Comparison of ENCODE assay signal across 14 mouse cellular contexts in the genomic region with DNA sequence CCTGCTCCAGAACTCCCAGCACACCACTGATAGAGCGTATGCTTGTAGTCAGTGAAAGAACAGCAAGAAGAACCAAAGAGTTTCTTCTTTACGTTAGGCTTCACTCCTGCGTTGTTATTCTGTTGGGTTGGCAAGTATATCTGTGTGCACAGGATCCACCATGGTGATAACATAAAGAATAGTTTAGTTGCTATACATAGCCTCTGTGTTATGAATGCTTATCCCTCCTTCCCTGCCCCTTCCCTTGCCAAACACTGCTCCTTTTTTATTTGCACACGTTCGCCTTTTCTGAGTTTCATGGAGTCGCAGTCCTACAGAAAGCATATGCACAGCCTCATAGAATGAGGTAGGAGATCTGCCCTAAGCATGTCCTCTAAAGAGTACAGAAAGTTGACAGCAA. TPM values are rescaled to one million over a fixed set of nuclear protein-coding genes. Genes with fewer than 3 reads are reported as not detected.
A peak's percentile ranks its signal among the peaks of the same experiment; 100 is the strongest.
DNase-seq lines count a peak whose midpoint lies in the region; ATAC-seq and TF ChIP-seq lines count a peak whose summit lies in the region.
"Had no signal": no experiment of that assay in that cellular context is flagged by ENCODE, and none has a peak within 500 bp of the region (broad histone marks: within the 10 kb centered on the region; RNA-seq: fewer than 3 reads in every experiment).

No protein-coding gene starts in this region.

- H3K36me3 ChIP-seq in heart, embryonic 11.5 days (ENCODE audit: control insufficient read depth, insufficient read depth, low read length), result no peaks in the 10 kb centered on the region
- peaks cover 5% of the 10 kb centered on the region; the same call in 1 of the 2 replicates for H3K36me3 ChIP-seq in heart, embryonic 10.5 days
- peaks cover 3% of the 10 kb centered on the region; the same call in 1 of the 2 replicates for H3K36me3 ChIP-seq in liver, embryonic 11.5 days (ENCODE audit: control insufficient read depth, insufficient read depth, low read length)
- H3K36me3 ChIP-seq in liver, postnatal 0 days (replicated peaks; ENCODE audit: insufficient read depth, low read length), result 0 out of 2 replicates have a peak, but pooled peaks cover 8% of the 10 kb centered on the region
- H3K36me3 ChIP-seq in MEL (ENCODE audit: control insufficient read depth in 1 of 2, insufficient read depth in 2 of 2, low read length in 2 of 2), result peaks cover 6 to 57% of the 10 kb centered on the region in 2 experiments
- H3K36me3 ChIP-seq in midbrain, embryonic 15.5 days (replicated peaks), result no peaks in the 10 kb centered on the region
- H3K36me3 ChIP-seq: stomach, embryonic 15.5 days had no signal

- no peak for TF ChIP-seq EP300 in liver, postnatal 0 days (IDR thresholded peaks at IDR 0.05; ENCODE audit: low read depth)
- no peak for TF ChIP-seq EP300 in MEL (IDR thresholded peaks at IDR 0.05; ENCODE audit: low read depth in 1 of 2, low read length in 2 of 2)

- 69% methylated on average over 6 of the region's 6 CpGs for WGBS in heart, embryonic 11.5 days (ENCODE audit: insufficient replicate concordance)
- WGBS in heart, embryonic 10.5 days, result 73% methylated on average over 6 of the region's 6 CpGs
- 64% methylated on average over 6 of the region's 6 CpGs for WGBS in liver, embryonic 11.5 days
- 59% methylated on average over 6 of the region's 6 CpGs for WGBS in liver, postnatal 0 days (ENCODE audit: insufficient replicate concordance)
- 80% methylated on average over 6 of the region's 6 CpGs for WGBS in midbrain, embryonic 15.5 days

- H3K4me1 ChIP-seq in heart, embryonic 11.5 days (ENCODE audit: control insufficient read depth, insufficient read depth, low read length), result peaks cover 5% of the 10 kb centered on the region; the same call in 1 of the 2 replicates
- H3K4me1 ChIP-seq in heart, embryonic 10.5 days, result peaks cover 9% of the 10 kb centered on the region; the same call in 1 of the 2 replicates
- peaks cover 19% of the 10 kb centered on the region for H3K4me1 ChIP-seq in liver, embryonic 11.5 days (replicated peaks; ENCODE audit: control insufficient read depth, insufficient read depth, low read length)
- peaks cover 29% of the 10 kb centered on the region for H3K4me1 ChIP-seq in liver, postnatal 0 days (ENCODE audit: insufficient read depth)
- H3K4me1 ChIP-seq in MEL (ENCODE audit: control insufficient read depth in 1 of 2, insufficient read depth in 2 of 2, low read length in 2 of 2), result peaks cover 17 to 26% of the 10 kb centered on the region in 2 experiments; a peak in 3 of 4 replicates
- H3K4me1 ChIP-seq in midbrain, embryonic 15.5 days, result peaks cover 54% of the 10 kb centered on the region
- H3K4me1 ChIP-seq: stomach, embryonic 15.5 days had no signal

- peak overlapping the region; percentile 1; the same call in 1 of the 2 replicates for H3K4me2 ChIP-seq in heart, embryonic 11.5 days
- 0 out of 2 replicates have a peak overlapping the region, but pooled peaks have one; percentile 30 for H3K4me2 ChIP-seq in liver, embryonic 11.5 days
- no peak overlapping the region for H3K4me2 ChIP-seq in liver, postnatal 0 days (ENCODE audit: low read depth, low read length)
- peak overlapping the region; percentile 6; the same call in 1 of the 2 replicates for H3K4me2 ChIP-seq in midbrain, embryonic 15.5 days
- H3K4me2 ChIP-seq: stomach, embryonic 15.5 days had no signal

- H3K9me3 ChIP-seq in heart, embryonic 11.5 days (replicated peaks; ENCODE audit: control insufficient read depth, low read length), result no peaks in the 10 kb centered on the region
- no peaks in the 10 kb centered on the region for H3K9me3 ChIP-seq in heart, embryonic 10.5 days
- H3K9me3 ChIP-seq in liver, embryonic 11.5 days (ENCODE audit: control insufficient read depth, low read length), result no peaks in the 10 kb centered on the region
- H3K9me3 ChIP-seq in liver, postnatal 0 days (ENCODE audit: low read length), result no peaks in the 10 kb centered on the region
- H3K9me3 ChIP-seq in MEL (replicated peaks; ENCODE audit: insufficient read depth, low read length), result no peaks in the 10 kb centered on the region
- no peaks in the 10 kb centered on the region for H3K9me3 ChIP-seq in midbrain, embryonic 15.5 days
- H3K9me3 ChIP-seq: stomach, embryonic 15.5 days had no signal

- no peak for TF ChIP-seq CTCF in liver, postnatal 0 days (IDR thresholded peaks at IDR 0.05; ENCODE audit: low read depth)
- no peak for TF ChIP-seq CTCF in MEL (IDR thresholded peaks at IDR 0.05 in 2 of 3, conservative IDR thresholded peaks at IDR 0.05 in 1 of 3; ENCODE audit: control insufficient read depth in 1 of 3, insufficient read depth in 1 of 3, low read depth in 2 of 3, low read length in 3 of 3, poor library complexity in 1 of 3, severe bottlenecking in 1 of 3)

- no peak overlapping the region for H3K4me3 ChIP-seq in heart, embryonic 11.5 days (ENCODE audit: low read depth, low read length)
- no peak overlapping the region for H3K4me3 ChIP-seq in heart, embryonic 10.5 days
- no peak overlapping the region for H3K4me3 ChIP-seq in liver, embryonic 11.5 days (ENCODE audit: low read depth, low read length)
- no peak overlapping the region for H3K4me3 ChIP-seq in liver, postnatal 0 days (ENCODE audit: low read depth, low read length)
- H3K4me3 ChIP-seq in MEL (ENCODE audit: control insufficient read depth in 1 of 2, insufficient read depth in 1 of 2, low read depth in 2 of 2, low read length in 2 of 2), result peak overlapping the region; percentile 1 to 53; a peak in 3 of 4 replicates
- H3K4me3 ChIP-seq in midbrain, embryonic 15.5 days, result no peak overlapping the region
- H3K4me3 ChIP-seq: stomach, embryonic 15.5 days had no signal

- no peak for ATAC-seq in heart, embryonic 11.5 days (replicated peaks; ENCODE audit: insufficient number of reproducible peaks, low FRiP score, low TSS enrichment)
- ATAC-seq in liver, embryonic 11.5 days (replicated peaks; ENCODE audit: low FRiP score), result no peak
- no peak for ATAC-seq in liver, postnatal 0 days
- no peak for ATAC-seq in midbrain, embryonic 15.5 days (replicated peaks)
- ATAC-seq: lung, postnatal 0 days had no signal

- H3K9ac ChIP-seq in heart, embryonic 11.5 days (ENCODE audit: low read depth, low read length), result no peak overlapping the region
- H3K9ac ChIP-seq in liver, embryonic 11.5 days (ENCODE audit: low read depth, low read length), result no peak overlapping the region
- no peak overlapping the region for H3K9ac ChIP-seq in liver, postnatal 0 days (replicated peaks)
- peak overlapping the region; percentile 39 for H3K9ac ChIP-seq in MEL (ENCODE audit: control insufficient read depth, low read depth, low read length, poor library complexity, severe bottlenecking)
- H3K9ac ChIP-seq in midbrain, embryonic 15.5 days, result no peak overlapping the region
- H3K9ac ChIP-seq: stomach, embryonic 15.5 days had no signal

- H3K27me3 ChIP-seq in heart, embryonic 11.5 days (ENCODE audit: control insufficient read depth, insufficient read depth, low read length), result no peaks in the 10 kb centered on the region
- no peaks in the 10 kb centered on the region for H3K27me3 ChIP-seq in heart, embryonic 10.5 days (ENCODE audit: insufficient read depth, poor library complexity, severe bottlenecking)
- H3K27me3 ChIP-seq in liver, embryonic 11.5 days (replicated peaks; ENCODE audit: control insufficient read depth, insufficient read depth, low read length), result no peaks in the 10 kb centered on the region
- no peaks in the 10 kb centered on the region for H3K27me3 ChIP-seq in liver, postnatal 0 days (ENCODE audit: insufficient read depth, low read length)
- no peaks in the 10 kb centered on the region for H3K27me3 ChIP-seq in MEL (ENCODE audit: control insufficient read depth in 1 of 2, insufficient read depth in 2 of 2, low read length in 2 of 2)
- H3K27me3 ChIP-seq in midbrain, embryonic 15.5 days (replicated peaks), result no peaks in the 10 kb centered on the region
- H3K27me3 ChIP-seq: stomach, embryonic 15.5 days had no signal

- no peak for TF ChIP-seq RAD21 in MEL (IDR thresholded peaks at IDR 0.05; ENCODE audit: low read depth, low read length)

- no peak overlapping the region for H3K27ac ChIP-seq in heart, embryonic 11.5 days (ENCODE audit: low read depth, low read length)
- H3K27ac ChIP-seq in heart, embryonic 10.5 days, result no peak overlapping the region
- H3K27ac ChIP-seq in liver, embryonic 11.5 days (ENCODE audit: low read depth, low read length), result no peak overlapping the region
- H3K27ac ChIP-seq in liver, postnatal 0 days (ENCODE audit: low read depth), result no peak overlapping the region
- H3K27ac ChIP-seq in MEL (ENCODE audit: control insufficient read depth, low read depth, low read length), result no peak overlapping the region
- no peak overlapping the region for H3K27ac ChIP-seq in midbrain, embryonic 15.5 days
- H3K27ac ChIP-seq: stomach, embryonic 15.5 days had no signal

- H3K79me2 ChIP-seq in MEL (ENCODE audit: control insufficient read depth, insufficient read depth, low read length, poor library complexity), result peaks cover 64% of the 10 kb centered on the region

- no peak for DNase-seq in heart, embryonic 10.5 days (ENCODE audit: low spot score)
- DNase-seq in liver, embryonic 11.5 days (ENCODE audit: low spot score), result no peak
- DNase-seq in liver, postnatal 0 days, result no peak
- peak; percentile 50 for DNase-seq in MEL (ENCODE audit: low read depth, low spot score)
- DNase-seq in urinary bladder, postnatal 4 days (ENCODE audit: low spot score in 2 of 2), result no peak
- DNase-seq in left cerebral cortex, adult 11 months (ENCODE audit: low spot score), result no peak
- DNase-seq: cerebellum, adult 9-10 months; gastrocnemius, postnatal 25 days; heart, postnatal 36 days; left cerebral cortex, postnatal 4 days had no signal

- TF ChIP-seq POLR2A in MEL (IDR thresholded peaks at IDR 0.05; ENCODE audit: control insufficient read depth in 1 of 2, insufficient read depth in 1 of 2, low read depth in 1 of 2, low read length in 2 of 2, poor library complexity in 1 of 2), result no peak

RNA-seq across cellular contexts. Expression of a gene that starts 6.5 kb away (rescaled TPM):
- 21.5 and 22.4 TPM in 2 replicates for polyA plus RNA-seq in heart, embryonic 11.5 days (2014; fragmentation: Nextera tagmentation; extraction: Ambion mirVana)
- polyA plus RNA-seq in heart, embryonic 10.5 days (2016; fragmentation: Nextera tagmentation; extraction: Ambion mirVana), result 21.9 and 22.8 TPM in 2 replicates
- polyA plus RNA-seq in liver, embryonic 11.5 days (2014; fragmentation: Nextera tagmentation; extraction: Ambion mirVana), result 23.9 and 24.7 TPM in 2 replicates
- polyA plus RNA-seq in liver, postnatal 0 days (2015; fragmentation: Nextera tagmentation; extraction: Ambion mirVana), result 4.7 and 6.1 TPM in 2 replicates
- total RNA-seq in MEL (2012; rRNA removed), result 15.2 and 15.9 TPM in 2 replicates
- polyA plus RNA-seq in MEL (2012; ENCODE audit: insufficient read depth in 1 of 2, insufficient read length in 2 of 2, low read depth in 1 of 2, low replicate concordance in 2 of 2, missing spikeins in 1 of 2), result 10 to 100 TPM; 14.8 to 22.7 TPM
- polyA plus RNA-seq in midbrain, embryonic 15.5 days (2015; fragmentation: Nextera tagmentation; extraction: Ambion mirVana), result 19.1 and 25.4 TPM in 2 replicates

RNA-seq across cellular contexts. Expression of a gene that starts 6.7 kb away (rescaled TPM):
- polyA plus RNA-seq in heart, embryonic 11.5 days (2014; fragmentation: Nextera tagmentation; extraction: Ambion mirVana), result 9.3 and 12.2 TPM in 2 replicates
- 7.1 and 9.6 TPM in 2 replicates for polyA plus RNA-seq in heart, embryonic 10.5 days (2016; fragmentation: Nextera tagmentation; extraction: Ambion mirVana)
- 7.7 and 8.2 TPM in 2 replicates for polyA plus RNA-seq in liver, embryonic 11.5 days (2014; fragmentation: Nextera tagmentation; extraction: Ambion mirVana)
- polyA plus RNA-seq in liver, postnatal 0 days (2015; fragmentation: Nextera tagmentation; extraction: Ambion mirVana), result 3.4 and 3.6 TPM in 2 replicates
- 3.7 and 4.8 TPM in 2 replicates for total RNA-seq in MEL (2012; rRNA removed)
- 100 to 1,000 TPM in 1 of 2 experiments, 1 to 10 TPM in 1; 3.3 to 169 TPM for polyA plus RNA-seq in MEL (2012; ENCODE audit: insufficient read depth in 1 of 2, insufficient read length in 2 of 2, low read depth in 1 of 2, low replicate concordance in 2 of 2, missing spikeins in 1 of 2)
- polyA plus RNA-seq in midbrain, embryonic 15.5 days (2015; fragmentation: Nextera tagmentation; extraction: Ambion mirVana), result 27.2 and 27.7 TPM in 2 replicates

RNA-seq across cellular contexts. Expression of a gene that starts 54.4 kb away (rescaled TPM):
- 0.70 and 1.3 TPM in 2 replicates for polyA plus RNA-seq in heart, embryonic 11.5 days (2014; fragmentation: Nextera tagmentation; extraction: Ambion mirVana)
- polyA plus RNA-seq in heart, embryonic 10.5 days (2016; fragmentation: Nextera tagmentation; extraction: Ambion mirVana), result 1.4 and 2.4 TPM in 2 replicates
- polyA plus RNA-seq in liver, embryonic 11.5 days (2014; fragmentation: Nextera tagmentation; extraction: Ambion mirVana), result 0.81 and 0.97 TPM in 2 replicates
- 0.69 and 0.99 TPM in 2 replicates for polyA plus RNA-seq in liver, postnatal 0 days (2015; fragmentation: Nextera tagmentation; extraction: Ambion mirVana)
- 1.1 and 1.7 TPM in 2 replicates for total RNA-seq in MEL (2012; rRNA removed)
- polyA plus RNA-seq in MEL (2012; ENCODE audit: insufficient read depth in 1 of 2, insufficient read length in 2 of 2, low read depth in 1 of 2, low replicate concordance in 2 of 2, missing spikeins in 1 of 2), result 1 to 10 TPM in 1 of 2 experiments, not detected in 1; 2.6 TPM
- 1.7 and 2.4 TPM in 2 replicates for polyA plus RNA-seq in midbrain, embryonic 15.5 days (2015; fragmentation: Nextera tagmentation; extraction: Ambion mirVana)

Comparison
In these comparisons a context has a peak if more than half of its experiments do, and no peak if none do; other contexts are left out.
1. H3K4me3 ChIP-seq: peak in MEL (2 of 2); none in heart, embryonic 11.5 days (single experiment), heart, embryonic 10.5 days (single experiment), liver, embryonic 11.5 days (single experiment), liver, postnatal 0 days (single experiment) and midbrain, embryonic 15.5 days (single experiment).